Mouse (Mus musculus): ENCODE data around the gene Foxj1. TPM values are rescaled to one million over a fixed set of nuclear protein-coding genes. Genes with fewer than 3 reads are reported as not detected.
"Not testable (repeated sequence)": the region's sequence is repeated elsewhere in the genome, so short reads cannot be mapped to it uniquely, and the experiment has no call there.

Gene Foxj1
- 13.2 and 16.2 TPM in 2 replicates for polyA plus RNA-seq (2015; fragmentation: Nextera tagmentation; extraction: Ambion mirVana)

DNA sequence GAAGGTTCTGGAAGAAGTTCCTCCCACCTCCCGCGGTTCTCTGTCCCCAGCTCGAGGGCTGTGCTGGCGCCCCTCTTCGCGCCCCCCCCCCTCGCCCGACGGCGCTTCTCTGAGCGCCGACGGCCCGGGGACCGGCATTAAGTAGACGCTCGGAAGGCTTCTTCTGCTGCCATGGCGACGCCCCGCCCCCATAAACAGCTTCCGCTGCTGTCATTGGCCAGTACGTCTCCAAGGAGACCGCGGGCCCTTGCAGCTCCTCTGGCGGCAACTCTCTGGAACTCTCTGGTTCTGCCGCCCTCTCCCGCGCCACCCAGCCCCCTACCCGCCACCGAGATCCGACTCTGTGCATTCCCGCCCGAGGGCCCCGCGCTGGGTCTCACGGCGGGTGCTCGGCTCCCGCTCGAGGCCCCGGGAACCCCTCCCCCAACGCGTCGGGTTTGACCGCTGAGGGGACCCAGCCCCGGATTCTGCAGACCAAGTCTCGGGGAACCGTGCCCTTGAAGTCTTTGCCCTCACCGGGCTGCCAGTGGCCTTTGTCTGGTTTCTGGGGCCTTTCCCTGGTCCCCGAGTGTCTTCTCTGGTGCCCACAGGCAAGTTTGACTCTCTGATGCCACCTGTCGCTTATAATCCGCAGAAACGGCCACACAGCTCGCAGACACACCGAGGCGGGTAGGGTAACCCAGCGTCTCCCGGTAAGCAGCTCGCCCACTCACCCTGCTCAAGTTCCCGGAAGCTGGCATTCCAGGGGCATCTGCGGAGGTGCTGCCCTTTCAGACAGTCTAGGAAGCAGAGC lies at the start of gene Foxj1:
Foxj1 (minus strand) TSS at position 156 of the 793 bp plus-strand sequence.
- Histone ChIP-seq H3K4me3 (ENCODE audit: low read length) (peak within 1 kb of the TSS; percentile 58), H3K36me3 (ENCODE audit: control insufficient read depth, insufficient read depth, low read length) (no peaks in the 10 kb centered on the region), H3K9ac (ENCODE audit: low read depth, low read length) (peak within 1 kb of the TSS; percentile 75), H3K4me2 (ENCODE audit: low read length) (peak within 1 kb of the TSS; percentile 100), H3K27me3 (replicated peaks; ENCODE audit: control insufficient read depth, insufficient read depth, low read length) (peaks cover 14% of the 10 kb centered on the region), H3K9me3 (ENCODE audit: control insufficient read depth, low read length) (no peaks in the 10 kb centered on the region), H3K4me1 (ENCODE audit: control insufficient read depth, insufficient read depth, low read depth, low read length) (peaks cover 42% of the 10 kb centered on the region), H3K27ac (ENCODE audit: low read depth, low read length) (peak within 1 kb of the TSS; percentile 85)
- peak; percentile 93 for ATAC-seq
- WGBS = under 1% methylated on average over 57 of the region's 61 CpGs

DNA sequence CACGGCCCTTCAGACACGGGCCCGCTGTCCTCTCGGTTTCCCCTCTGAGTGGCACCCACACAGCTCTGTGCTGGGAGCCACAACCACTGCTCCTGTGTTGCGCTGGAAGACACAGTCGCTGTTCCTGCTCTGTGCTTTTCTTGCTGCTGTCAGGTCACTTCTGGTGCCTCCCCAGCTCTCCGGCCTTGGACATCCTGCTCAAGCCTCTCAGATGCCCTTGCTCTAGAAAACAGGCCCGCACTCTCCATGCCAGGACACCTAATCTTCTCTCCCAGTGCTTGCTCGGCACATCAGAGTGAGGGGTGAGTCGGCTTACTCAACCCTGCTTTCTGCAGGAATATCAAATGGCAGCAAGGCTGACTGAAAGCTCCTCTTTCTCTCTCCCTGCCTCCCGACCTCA lies 49.0 kb upstream of the Foxj1 start:
- H3K4me1 ChIP-seq (ENCODE audit: control insufficient read depth, insufficient read depth, low read depth, low read length) = peaks cover 13% of the 10 kb centered on the region
- no peak overlapping the region for H3K4me3 ChIP-seq (ENCODE audit: low read length)
- ATAC-seq = no peak
- 82% methylated on average over 11 of the region's 11 CpGs for WGBS
- peaks cover 4% of the 10 kb centered on the region; the same call in 1 of the 2 replicates for H3K36me3 ChIP-seq (ENCODE audit: control insufficient read depth, insufficient read depth, low read length)
- no peaks in the 10 kb centered on the region for H3K27me3 ChIP-seq (replicated peaks; ENCODE audit: control insufficient read depth, insufficient read depth, low read length)
- H3K4me2 ChIP-seq (ENCODE audit: low read length) = no peak overlapping the region
- no peak overlapping the region for H3K27ac ChIP-seq (ENCODE audit: low read depth, low read length)
- no peak overlapping the region for H3K9ac ChIP-seq (ENCODE audit: low read depth, low read length)
- no peaks in the 10 kb centered on the region for H3K9me3 ChIP-seq (ENCODE audit: control insufficient read depth, low read length)

GRCm38 (mm10) chr11:116383070-116383469 lies 47.9 kb upstream of the Foxj1 start:
- not testable (repeated sequence) for H3K4me2 ChIP-seq (ENCODE audit: low read length)

GRCm38 (mm10) chr11:116380767-116381166 lies 45.6 kb upstream of the Foxj1 start:
- ATAC-seq = no peak

More at GRCm38 (mm10) chr11:116383070-116383469, 47.9 kb upstream of the Foxj1 start:
- H3K27ac ChIP-seq (ENCODE audit: low read depth, low read length); H3K27me3 ChIP-seq (replicated peaks; ENCODE audit: control insufficient read depth, insufficient read depth, low read length); H3K4me3 ChIP-seq (ENCODE audit: low read length); ATAC-seq; H3K36me3 ChIP-seq (ENCODE audit: control insufficient read depth, insufficient read depth, low read length); H3K9ac ChIP-seq (ENCODE audit: low read depth, low read length); H3K9me3 ChIP-seq (ENCODE audit: control insufficient read depth, low read length): not testable (repeated sequence)
- 94% methylated on average over 5 of the region's 5 CpGs for WGBS
- peaks cover 13% of the 10 kb centered on the region for H3K4me1 ChIP-seq (ENCODE audit: control insufficient read depth, insufficient read depth, low read depth, low read length)

DNA sequence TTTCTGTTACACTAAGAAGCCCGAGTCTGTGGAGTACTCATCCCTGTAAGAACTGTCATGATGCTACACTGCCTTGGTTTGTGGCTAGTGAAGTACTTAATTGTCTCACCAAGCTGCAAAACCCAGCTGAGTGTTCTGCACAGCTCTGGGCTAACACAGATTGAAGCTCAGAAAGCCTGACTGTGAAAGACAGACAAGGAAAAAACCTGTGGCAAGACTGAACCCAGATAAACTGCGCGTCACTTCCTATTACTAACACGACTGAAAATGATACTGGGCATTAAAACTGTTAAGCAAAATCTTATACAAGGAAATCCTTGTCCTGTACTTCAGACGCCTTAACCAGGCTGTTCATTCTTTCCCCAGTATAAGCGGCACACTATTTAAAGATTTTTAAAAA lies 44.3 kb upstream of the Foxj1 start:
- Histone ChIP-seq H3K4me2 (ENCODE audit: low read length) (no peak overlapping the region), H3K4me3 (ENCODE audit: low read length) (no peak overlapping the region), H3K9ac (ENCODE audit: low read depth, low read length) (no peak overlapping the region), H3K27ac (ENCODE audit: low read depth, low read length) (no peak overlapping the region), H3K36me3 (ENCODE audit: control insufficient read depth, insufficient read depth, low read length) (0 out of 2 replicates have a peak, but pooled peaks cover 4% of the 10 kb centered on the region), H3K4me1 (ENCODE audit: control insufficient read depth, insufficient read depth, low read depth, low read length) (no peaks in the 10 kb centered on the region), H3K27me3 (replicated peaks; ENCODE audit: control insufficient read depth, insufficient read depth, low read length) (no peaks in the 10 kb centered on the region), H3K9me3 (ENCODE audit: control insufficient read depth, low read length) (no peaks in the 10 kb centered on the region)
- no peak for ATAC-seq
- 88% methylated on average over 6 of the region's 6 CpGs for WGBS

More at GRCm38 (mm10) chr11:116380767-116381166, 45.6 kb upstream of the Foxj1 start:
- Histone ChIP-seq H3K27me3 (replicated peaks; ENCODE audit: control insufficient read depth, insufficient read depth, low read length) (no peaks in the 10 kb centered on the region), H3K27ac (ENCODE audit: low read depth, low read length) (no peak overlapping the region), H3K4me1 (ENCODE audit: control insufficient read depth, insufficient read depth, low read depth, low read length) (no peaks in the 10 kb centered on the region), H3K9me3 (ENCODE audit: control insufficient read depth, low read length) (no peaks in the 10 kb centered on the region), H3K9ac (ENCODE audit: low read depth, low read length) (no peak overlapping the region), H3K4me3 (ENCODE audit: low read length) (no peak overlapping the region), H3K36me3 (ENCODE audit: control insufficient read depth, insufficient read depth, low read length) (0 out of 2 replicates have a peak, but pooled peaks cover 4% of the 10 kb centered on the region), H3K4me2 (ENCODE audit: low read length) (no peak overlapping the region)
- 86% methylated on average over 7 of the region's 7 CpGs for WGBS

DNA sequence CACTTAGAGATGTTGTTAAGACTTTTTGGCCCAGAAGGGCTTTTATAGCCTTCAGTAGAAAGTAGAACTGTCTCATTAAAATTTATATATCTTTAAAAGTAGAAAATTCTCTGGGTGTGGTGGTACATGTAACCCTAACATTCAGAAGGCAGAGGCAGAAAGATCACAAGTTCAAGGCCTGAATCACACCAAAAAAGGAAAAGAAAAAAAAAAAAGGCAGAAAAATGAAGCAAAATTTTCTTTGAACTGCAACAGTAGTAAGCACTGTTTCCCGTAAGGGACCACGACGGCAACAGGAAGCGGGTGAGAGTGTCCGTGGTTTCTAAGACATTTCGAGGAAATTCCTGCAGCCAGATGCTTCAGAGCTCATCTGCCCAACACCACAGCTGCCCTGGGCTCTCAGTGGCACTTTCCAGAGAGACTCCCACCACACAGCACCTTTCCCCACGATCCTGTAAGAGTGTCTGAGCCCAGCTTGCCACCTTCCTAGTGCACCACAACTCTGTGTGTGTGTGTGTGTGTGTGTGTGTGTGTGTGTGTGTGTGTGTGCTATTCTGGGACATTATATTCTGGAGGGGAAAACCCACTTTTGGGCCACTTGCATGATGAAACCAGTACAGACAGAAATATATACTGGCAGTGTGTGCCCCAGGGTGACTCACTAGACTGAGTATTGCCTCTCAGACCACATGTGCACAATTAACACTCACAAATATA lies 41.9 kb upstream of the Foxj1 start:
- 78% methylated on average over 7 of the region's 7 CpGs for WGBS
- Histone ChIP-seq H3K4me2 (ENCODE audit: low read length) (no peak overlapping the region), H3K4me1 (ENCODE audit: control insufficient read depth, insufficient read depth, low read depth, low read length) (no peaks in the 10 kb centered on the region), H3K9ac (ENCODE audit: low read depth, low read length) (no peak overlapping the region), H3K4me3 (ENCODE audit: low read length) (no peak overlapping the region), H3K36me3 (ENCODE audit: control insufficient read depth, insufficient read depth, low read length) (0 out of 2 replicates have a peak, but pooled peaks cover 4% of the 10 kb centered on the region), H3K27ac (ENCODE audit: low read depth, low read length) (no peak overlapping the region), H3K9me3 (ENCODE audit: control insufficient read depth, low read length) (no peaks in the 10 kb centered on the region), H3K27me3 (replicated peaks; ENCODE audit: control insufficient read depth, insufficient read depth, low read length) (no peaks in the 10 kb centered on the region)
- no peak for ATAC-seq

GRCm38 (mm10) chr11:116371894-116372450 lies 36.8 kb upstream of the Foxj1 start:
- WGBS = 89% methylated on average over 4 of the region's 4 CpGs
- Histone ChIP-seq H3K9ac (ENCODE audit: low read depth, low read length) (no peak overlapping the region), H3K9me3 (ENCODE audit: control insufficient read depth, low read length) (no peaks in the 10 kb centered on the region), H3K27ac (ENCODE audit: low read depth, low read length) (no peak overlapping the region), H3K4me1 (ENCODE audit: control insufficient read depth, insufficient read depth, low read depth, low read length) (no peaks in the 10 kb centered on the region), H3K27me3 (replicated peaks; ENCODE audit: control insufficient read depth, insufficient read depth, low read length) (no peaks in the 10 kb centered on the region), H3K36me3 (ENCODE audit: control insufficient read depth, insufficient read depth, low read length) (no peaks in the 10 kb centered on the region), H3K4me2 (ENCODE audit: low read length) (no peak overlapping the region), H3K4me3 (ENCODE audit: low read length) (no peak overlapping the region)
- ATAC-seq = no peak

DNA sequence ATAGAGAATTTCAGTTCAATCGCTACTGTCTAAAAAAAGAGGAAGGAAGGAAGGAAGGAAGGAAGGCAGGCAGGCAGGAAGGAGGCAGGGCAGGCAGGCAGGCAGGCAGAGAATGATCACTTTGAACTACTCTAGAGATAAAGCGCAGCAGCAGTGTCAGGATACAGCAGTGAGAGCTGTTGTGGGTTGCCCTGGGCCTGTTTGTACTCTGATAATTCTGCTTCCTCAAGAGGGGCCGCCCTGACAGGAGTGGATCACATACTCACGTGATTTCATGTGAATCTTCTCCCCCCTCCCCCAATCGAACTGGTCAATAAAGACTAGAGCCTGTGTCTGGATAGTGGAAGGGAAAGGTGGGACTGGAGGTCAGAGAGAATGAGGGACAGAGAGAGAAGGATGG lies 34.4 kb upstream of the Foxj1 start:
- H3K36me3 ChIP-seq (ENCODE audit: control insufficient read depth, insufficient read depth, low read length) = no peaks in the 10 kb centered on the region
- H3K4me2 ChIP-seq (ENCODE audit: low read length) = no peak overlapping the region
- WGBS = 75% methylated on average over 5 of the region's 5 CpGs
- no peak overlapping the region for H3K27ac ChIP-seq (ENCODE audit: low read depth, low read length)
- H3K9me3 ChIP-seq (ENCODE audit: control insufficient read depth, low read length) = no peaks in the 10 kb centered on the region
- no peaks in the 10 kb centered on the region for H3K4me1 ChIP-seq (ENCODE audit: control insufficient read depth, insufficient read depth, low read depth, low read length)
- ATAC-seq = no peak
- H3K4me3 ChIP-seq (ENCODE audit: low read length) = no peak overlapping the region
- H3K27me3 ChIP-seq (replicated peaks; ENCODE audit: control insufficient read depth, insufficient read depth, low read length) = no peaks in the 10 kb centered on the region
- no peak overlapping the region for H3K9ac ChIP-seq (ENCODE audit: low read depth, low read length)

DNA sequence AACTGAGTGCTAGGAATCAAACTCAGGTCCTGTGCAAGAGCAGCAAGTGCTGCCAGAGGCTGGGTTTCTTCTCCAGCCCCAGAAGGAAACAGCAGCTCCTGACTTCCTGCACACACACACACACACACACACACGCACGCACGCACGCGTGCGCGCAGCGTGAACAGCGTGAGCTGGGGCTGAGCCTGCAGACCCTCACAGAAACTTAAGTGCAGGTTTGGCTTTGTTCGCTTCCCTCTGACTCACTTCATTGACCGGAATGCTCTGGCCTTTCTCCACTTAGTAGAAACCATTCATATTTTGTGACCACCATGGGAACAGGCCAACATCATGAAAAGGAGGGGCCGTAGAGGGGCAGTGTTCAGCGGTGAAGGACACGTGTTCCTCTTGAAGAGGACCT lies 33.9 kb upstream of the Foxj1 start:
- 92% methylated on average over 14 of the region's 14 CpGs for WGBS
- no peak for ATAC-seq
- Histone ChIP-seq H3K4me3 (ENCODE audit: low read length) (no peak overlapping the region), H3K27me3 (replicated peaks; ENCODE audit: control insufficient read depth, insufficient read depth, low read length) (no peaks in the 10 kb centered on the region), H3K4me2 (ENCODE audit: low read length) (no peak overlapping the region), H3K4me1 (ENCODE audit: control insufficient read depth, insufficient read depth, low read depth, low read length) (no peaks in the 10 kb centered on the region), H3K36me3 (ENCODE audit: control insufficient read depth, insufficient read depth, low read length) (no peaks in the 10 kb centered on the region), H3K27ac (ENCODE audit: low read depth, low read length) (no peak overlapping the region), H3K9ac (ENCODE audit: low read depth, low read length) (no peak overlapping the region), H3K9me3 (ENCODE audit: control insufficient read depth, low read length) (no peaks in the 10 kb centered on the region)
